Mouse (Mus musculus) kidney, postnatal 4 days (tissue): ENCODE data around the gene Setd2.
A peak's percentile ranks its signal among the peaks of the same experiment; 100 is the strongest.

ENCODE experiments used
- DNase-seq, 2 experiments: peaks; one replicate each; pipeline ENCODE4 v3.0.0; 2021; ENCODE audit warnings: mixed read lengths in 2 of 2

Gene Setd2

GRCm38 (mm10) chr9:110654726-110655650, 122.6 kb downstream of the Setd2 start:
- DNase-seq, result no peak

- DNase-seq, result no peak
These were observed 123.2 kb downstream of the Setd2 start for GRCm38 (mm10) chr9:110655651-110656007.

- DNase-seq, result peak; percentile 94 to 97
These were observed 124.1 kb downstream of the Setd2 start, which contains the start of gene Ccdc12 for GRCm38 (mm10) chr9:110656249-110657221. Ccdc12 (plus strand) TSS chr9:110656503.

GRCm38 (mm10) chr9:110657474-110658078, 125.2 kb downstream of the Setd2 start:
- DNase-seq, result peak in 1 of 2 experiments; percentile 43

- no peak for DNase-seq
These were observed 127.1 kb downstream of the Setd2 start for GRCm38 (mm10) chr9:110659521-110659920.

GRCm38 (mm10) chr9:110660208-110660607, 127.8 kb downstream of the Setd2 start:
- DNase-seq, result no peak

GRCm38 (mm10) chr9:110660856-110661612, 128.6 kb downstream of the Setd2 start:
- DNase-seq, result no peak

- no peak for DNase-seq
These were observed 130.4 kb downstream of the Setd2 start for GRCm38 (mm10) chr9:110662844-110663243.

- peak in 1 of 2 experiments; percentile 49 for DNase-seq
These were observed 133.5 kb downstream of the Setd2 start for GRCm38 (mm10) chr9:110665912-110666311.

- DNase-seq, result peak in 1 of 2 experiments; percentile 38
These were observed 134.0 kb downstream of the Setd2 start for GRCm38 (mm10) chr9:110666374-110666773.

- DNase-seq, result no peak
These were observed 134.9 kb downstream of the Setd2 start for GRCm38 (mm10) chr9:110667219-110667836.
